Mouse (Mus musculus): ENCODE measurements around the gene Atp13a5. TPM values are rescaled to one million over a fixed set of nuclear protein-coding genes. Genes with fewer than 3 reads are reported as not detected.

Gene Atp13a5
- polyA plus RNA-seq (2017; shearing (Covaris generic)): not detected

DNA sequence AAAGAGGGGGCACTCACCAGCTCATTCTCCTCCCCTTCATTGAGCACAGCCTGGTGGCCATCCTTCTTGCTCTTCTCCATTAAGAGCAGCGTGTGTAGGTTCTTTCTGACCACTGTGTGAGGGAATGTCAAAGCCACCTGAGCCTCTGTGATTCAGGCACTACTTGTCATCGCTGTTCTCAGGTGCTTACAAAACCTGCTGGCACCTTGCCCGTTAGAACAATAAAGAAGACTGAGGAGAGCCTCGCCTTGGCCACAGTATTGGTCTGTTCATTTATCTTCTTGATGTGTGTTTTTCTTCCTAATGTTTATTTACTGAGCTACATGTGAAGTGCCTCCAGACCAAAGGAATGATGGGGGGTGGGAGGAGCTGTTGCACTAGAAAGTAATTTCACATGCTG, at the start of gene Atp13a5:
Gene Atp13a5 (minus strand): TSS at position 275 of the 400 bp plus-strand sequence.

DNA sequence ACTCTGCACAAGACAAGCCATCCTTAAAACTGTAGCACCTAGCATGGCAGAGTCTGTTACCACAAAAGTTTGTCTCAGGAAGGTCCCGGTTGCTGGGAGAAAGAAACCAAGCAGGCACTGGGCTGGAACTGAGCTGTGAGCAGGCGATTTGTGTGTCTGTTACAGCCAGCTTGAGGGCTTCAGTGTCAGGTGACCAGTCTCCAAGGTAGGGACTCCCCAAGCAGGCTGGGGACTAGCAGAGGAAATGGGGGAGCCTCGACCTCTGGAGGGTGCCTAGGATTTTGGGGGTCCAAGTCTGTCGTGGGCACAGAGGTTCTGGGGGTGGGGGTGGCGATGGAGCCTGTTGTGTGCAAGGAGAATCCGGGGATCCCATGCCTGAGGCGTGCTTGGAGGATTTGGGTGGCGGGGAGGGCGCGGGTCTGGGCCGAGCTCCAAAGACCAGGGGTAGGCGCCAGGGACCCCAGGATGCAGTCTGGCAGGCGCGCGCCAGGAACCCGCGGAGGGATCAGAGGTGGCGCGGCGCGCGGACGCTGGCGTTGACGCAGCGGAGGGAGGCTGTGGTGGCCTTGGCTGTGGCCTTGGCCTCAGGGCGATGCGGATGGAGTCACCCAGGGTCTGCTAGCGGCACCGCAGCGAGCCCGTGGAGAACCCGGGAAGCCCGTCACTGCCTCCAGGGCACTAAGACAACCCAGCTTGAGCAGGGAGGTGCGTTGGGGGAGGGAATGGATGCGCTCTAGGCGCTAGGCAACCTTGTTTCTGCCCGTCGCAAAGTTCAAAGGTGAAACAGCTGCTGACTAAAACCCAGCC, 168.7 kb downstream of the Atp13a5 start, which contains the start of gene Hrasls:
Gene Hrasls (plus strand): TSS at position 91 of the 807 bp plus-strand sequence.

Other genes with a start within 250 kb of the Atp13a5 start
- gene Hrasls, start 169.0 kb downstream of the Atp13a5 start, polyA plus RNA-seq (2017; shearing (Covaris generic)): not detected
- not detected for gene Atp13a4, start 166.1 kb upstream of the Atp13a5 start, polyA plus RNA-seq (2017; shearing (Covaris generic))
- gene Opa1, start 200.6 kb upstream of the Atp13a5 start, polyA plus RNA-seq (2017; shearing (Covaris generic)): 49.1 TPM